10 mouse cellular contexts compared by ENCODE assay signal in the genomic region with DNA sequence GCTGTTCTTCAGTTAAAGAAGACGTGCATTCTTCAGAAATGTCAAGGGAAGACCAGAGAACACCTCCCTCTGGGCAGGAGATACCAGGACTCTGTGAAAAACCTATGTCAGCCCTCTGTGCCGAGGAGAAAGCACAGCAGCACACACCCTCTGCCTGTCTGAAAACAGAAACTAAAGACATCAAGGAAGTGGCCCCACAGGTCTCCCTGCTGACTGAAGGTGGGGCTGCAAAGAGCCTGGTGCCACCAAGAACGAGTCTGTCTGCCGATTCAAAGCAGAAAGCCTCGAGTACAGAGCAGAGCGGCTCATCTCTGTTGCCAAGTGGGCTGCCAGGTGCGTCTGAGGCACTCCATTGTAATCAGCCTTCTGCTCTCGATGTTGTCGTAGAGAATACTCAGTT.
DNase-seq lines count a peak whose midpoint lies in the region; ATAC-seq lines count a peak whose summit lies in the region.
"Had no signal": no experiment of that assay in that cellular context is flagged by ENCODE, and none has a peak within 500 bp of the region (broad histone marks: within the 10 kb centered on the region; RNA-seq: fewer than 3 reads in every experiment).

No protein-coding gene starts in this region.

- no peak for ATAC-seq in limb, embryonic 11.5 days (ENCODE audit: insufficient number of reproducible peaks, low FRiP score, low TSS enrichment, low read depth)
- no peak for ATAC-seq in heart, embryonic 15.5 days (replicated peaks; ENCODE audit: insufficient number of reproducible peaks, insufficient read depth, low FRiP score, low read depth)

- 90% methylated on average over 9 of the region's 9 CpGs for WGBS in limb, embryonic 11.5 days
- 90% methylated on average over 9 of the region's 9 CpGs for WGBS in limb, embryonic 10.5 days
- WGBS in heart, embryonic 15.5 days, result 58% methylated on average over 9 of the region's 9 CpGs

- peak; percentile 14 for DNase-seq in limb, embryonic 11.5 days (ENCODE audit: low spot score)
- no peak for DNase-seq in limb, embryonic 10.5 days (ENCODE audit: low spot score)
- peak; percentile 67 for DNase-seq in lung, postnatal 36 days
- DNase-seq in thymus, postnatal 10 days (ENCODE audit: low spot score in 2 of 2), result peak; percentile 69 to 70
- no peak for DNase-seq in testis, postnatal 10 days (ENCODE audit: low spot score)
- no peak for DNase-seq in testis, postnatal 14 days (ENCODE audit: low spot score)
- no peak for DNase-seq in layer of hippocampus, adult 8-10 months (ENCODE audit: low spot score in 2 of 2)

- H3K27ac ChIP-seq in limb, embryonic 11.5 days (replicated peaks; ENCODE audit: low read depth, low read length), result no peak overlapping the region
- no peak overlapping the region for H3K27ac ChIP-seq in limb, embryonic 10.5 days
- peak overlapping the region; percentile 83 for H3K27ac ChIP-seq in heart, embryonic 15.5 days
- H3K27ac ChIP-seq: embryonic facial prominence, embryonic 13.5 days had no signal

- H3K4me3 ChIP-seq in limb, embryonic 11.5 days (ENCODE audit: low read depth, low read length), result no peak overlapping the region
- H3K4me3 ChIP-seq in limb, embryonic 10.5 days, result no peak overlapping the region
- H3K4me3 ChIP-seq in heart, embryonic 15.5 days, result no peak overlapping the region
- H3K4me3 ChIP-seq: embryonic facial prominence, embryonic 13.5 days had no signal

- no peak overlapping the region for H3K9ac ChIP-seq in limb, embryonic 11.5 days (ENCODE audit: low read length)
- H3K9ac ChIP-seq in heart, embryonic 15.5 days, result 0 out of 2 replicates have a peak overlapping the region, but pooled peaks have one; percentile 2
- H3K9ac ChIP-seq: embryonic facial prominence, embryonic 13.5 days had no signal

- no peak overlapping the region for H3K4me2 ChIP-seq in limb, embryonic 11.5 days (ENCODE audit: low read depth, severe bottlenecking)
- H3K4me2 ChIP-seq in heart, embryonic 15.5 days, result no peak overlapping the region
- H3K4me2 ChIP-seq: embryonic facial prominence, embryonic 13.5 days had no signal

- H3K36me3 ChIP-seq in limb, embryonic 11.5 days (ENCODE audit: control insufficient read depth, insufficient read depth, low read length), result no peaks in the 10 kb centered on the region; the same call in 1 of the 2 replicates
- peaks cover 44% of the 10 kb centered on the region for H3K36me3 ChIP-seq in limb, embryonic 10.5 days
- H3K36me3 ChIP-seq in heart, embryonic 15.5 days, result peaks cover 26% of the 10 kb centered on the region; the same call in 1 of the 2 replicates

- no peaks in the 10 kb centered on the region for H3K27me3 ChIP-seq in limb, embryonic 11.5 days (ENCODE audit: control insufficient read depth, insufficient read depth, low read length)
- no peaks in the 10 kb centered on the region for H3K27me3 ChIP-seq in limb, embryonic 10.5 days (ENCODE audit: low read depth, poor library complexity, severe bottlenecking)
- H3K27me3 ChIP-seq in heart, embryonic 15.5 days, result no peaks in the 10 kb centered on the region
- H3K27me3 ChIP-seq: embryonic facial prominence, embryonic 13.5 days; Patski had no signal

- no peaks in the 10 kb centered on the region for H3K4me1 ChIP-seq in limb, embryonic 11.5 days (ENCODE audit: control insufficient read depth, insufficient read depth, low read length)
- H3K4me1 ChIP-seq in limb, embryonic 10.5 days, result no peaks in the 10 kb centered on the region
- H3K4me1 ChIP-seq in heart, embryonic 15.5 days (replicated peaks), result peaks cover 59% of the 10 kb centered on the region

- no peaks in the 10 kb centered on the region for H3K9me3 ChIP-seq in limb, embryonic 11.5 days (ENCODE audit: control insufficient read depth, low read length)
- H3K9me3 ChIP-seq in limb, embryonic 10.5 days (replicated peaks), result no peaks in the 10 kb centered on the region
- no peaks in the 10 kb centered on the region for H3K9me3 ChIP-seq in heart, embryonic 15.5 days (replicated peaks)
- H3K9me3 ChIP-seq: embryonic facial prominence, embryonic 13.5 days had no signal

Comparison
In these comparisons a context has a peak if more than half of its experiments do, and no peak if none do; other contexts are left out.
1. DNase-seq: peak in limb, embryonic 11.5 days (single experiment), lung, postnatal 36 days (single experiment) and thymus, postnatal 10 days (2 of 2); none in limb, embryonic 10.5 days (single experiment), testis, postnatal 10 days (single experiment), testis, postnatal 14 days (single experiment) and layer of hippocampus, adult 8-10 months (0 of 2).